Mouse (Mus musculus) kidney, adult 2 months (tissue): ENCODE measurements around the gene Ywhab. TPM values are rescaled to one million over a fixed set of nuclear protein-coding genes. Genes with fewer than 3 reads are reported as not detected.

ENCODE experiments used
- DNase-seq: peaks from one replicate; pipeline ENCODE4 v3.0.0; 2021
- H3K27ac ChIP-seq: fragments of 200-500 bp; 2 replicates; pipeline ENCODE4 v1.5.1; 2012; ENCODE audit warnings: low read depth, low read length, control low read depth, inconsistent platforms; ENCODE audit not compliant: insufficient read depth
- H3K27me3 ChIP-seq: fragments of 200-500 bp; replicated peaks from 2 replicates; pipeline ENCODE4 v1.6.1; 2012; ENCODE audit warnings: mild to moderate bottlenecking, moderate library complexity, low read length, inconsistent platforms; ENCODE audit not compliant: control insufficient read depth, insufficient read depth
- H3K36me3 ChIP-seq: fragments of 200-500 bp; 2 replicates; pipeline ENCODE4 v1.6.1; 2012; ENCODE audit warnings: mild to moderate bottlenecking, moderate library complexity, low read length, inconsistent platforms; ENCODE audit not compliant: control insufficient read depth, insufficient read depth
- H3K4me1 ChIP-seq: fragments of 200-500 bp; 2 replicates; pipeline ENCODE4 v1.6.1; 2011; ENCODE audit warnings: low read length; ENCODE audit not compliant: control insufficient read depth, insufficient read depth
- H3K4me3 ChIP-seq: fragments of 200-500 bp; 2 replicates; pipeline ENCODE4 v1.5.1; 2011; ENCODE audit warnings: mild to moderate bottlenecking, low read depth, low read length, control low read depth; ENCODE audit not compliant: insufficient read depth
- CTCF ChIP-seq: fragments of 200-500 bp; conservative IDR thresholded peaks from 2 replicates; pipeline ENCODE4 v1.5.1; 2011; ENCODE audit warnings: low read depth, mild to moderate bottlenecking, control low read depth, low read length, moderate library complexity, mixed read lengths; ENCODE audit not compliant: insufficient read depth, insufficient read length
- POLR2A ChIP-seq: fragments of 200-500 bp; IDR thresholded peaks from one replicate; pipeline ENCODE4 v1.6.1; 2011; ENCODE audit warnings: low read depth, low read length, control low read depth
- WGBS: fragments of 180-500 bp; shearing (Covaris S2); methylation state at CpG from one replicate; pipeline ENCODE4 v1.1.7; 2018; 5-methylcytosine and 5-hydroxymethylcytosine counted together
- polyA plus RNA-seq: library from polyadenylated mRNA; depleted of rRNA; stranded (reverse); fragments of >200 nt; gene quantifications from 2 replicates; pipeline ENCODE4 v1.2.3, GENCODE M21; 2012

The Ywhab gene
- polyA plus RNA-seq, 1 experiment: 63.9 TPM

DNA sequence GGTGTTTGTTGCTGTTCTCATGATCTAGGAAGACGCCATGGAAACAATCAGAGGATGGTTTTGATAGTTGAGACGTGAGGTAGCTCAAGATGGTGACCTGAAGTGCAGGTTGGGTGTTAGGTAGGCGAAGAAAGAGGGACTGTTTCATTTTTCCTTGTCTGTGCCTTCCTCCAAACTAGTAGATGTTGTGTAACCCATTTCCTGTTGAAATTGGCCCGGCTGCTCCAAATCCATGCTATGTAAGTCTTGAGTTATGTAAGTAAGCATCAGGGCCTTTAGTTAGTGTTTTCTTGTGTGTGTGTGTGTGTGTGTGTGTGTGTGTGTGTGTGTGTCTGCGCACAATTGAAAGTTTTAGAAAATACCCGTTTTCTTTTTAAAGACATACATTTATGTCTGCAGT, 14.5 kb downstream of the Ywhab start:
- H3K27me3 ChIP-seq: no peaks in the 10 kb centered on the region
- TF ChIP-seq POLR2A (no peak), CTCF (no peak)
- WGBS: 64% methylated on average over 6 of the region's 6 CpGs
- DNase-seq: peak; percentile 42
- peaks cover 1% of the 10 kb centered on the region; the same call in 1 of the 2 replicates for H3K36me3 ChIP-seq
- H3K4me1 ChIP-seq: peaks cover 28% of the 10 kb centered on the region
- H3K27ac ChIP-seq: peak overlapping the region; percentile 91
- no peak overlapping the region for H3K4me3 ChIP-seq

DNA sequence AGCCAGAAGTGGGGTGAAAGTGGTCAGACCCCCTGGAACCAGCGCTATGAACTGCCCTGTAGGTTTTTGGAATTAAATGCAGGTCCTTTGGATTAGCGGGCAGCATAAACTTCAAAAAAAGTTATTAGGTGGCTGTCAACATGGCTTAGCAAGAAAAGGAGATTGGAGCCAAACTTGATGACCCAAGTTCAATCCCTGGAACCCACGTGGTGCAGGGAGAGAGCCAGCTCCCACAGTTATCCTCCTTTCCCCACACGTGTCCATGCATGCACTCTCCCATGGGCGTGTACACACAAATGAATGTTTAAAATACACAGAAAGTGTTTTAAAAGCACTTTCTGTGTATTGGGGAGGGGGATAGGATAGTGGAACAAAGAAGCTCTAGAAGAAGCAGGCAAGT, 15.7 kb downstream of the Ywhab start:
- 68% methylated on average over 5 of the region's 5 CpGs for WGBS
- H3K4me3 ChIP-seq: no peak overlapping the region
- peaks cover 4% of the 10 kb centered on the region for H3K36me3 ChIP-seq
- no peak overlapping the region for H3K27ac ChIP-seq
- DNase-seq: no peak
- TF ChIP-seq CTCF (no peak), POLR2A (no peak)
- peaks cover 23% of the 10 kb centered on the region for H3K4me1 ChIP-seq
- no peaks in the 10 kb centered on the region for H3K27me3 ChIP-seq

DNA sequence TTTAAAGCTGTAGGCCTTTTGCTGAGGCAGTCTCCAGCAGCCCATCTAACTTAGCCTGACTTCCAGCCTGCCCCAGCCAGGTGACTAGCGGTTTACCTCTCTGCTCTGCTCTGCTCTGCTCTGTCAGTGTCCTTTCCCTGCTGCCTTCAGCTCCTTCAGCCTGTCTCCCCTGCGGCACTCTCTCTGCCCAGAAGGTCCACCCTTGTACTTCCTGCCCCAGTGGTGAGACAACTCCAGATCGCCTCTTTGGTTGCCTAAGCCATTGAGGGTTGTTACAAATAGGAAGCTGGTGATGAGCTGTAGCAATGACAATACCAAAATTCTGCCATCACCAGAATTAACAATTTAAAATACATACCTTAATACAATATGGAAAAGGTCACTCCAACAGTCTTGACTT, 16.2 kb downstream of the Ywhab start:
- DNase-seq: no peak
- H3K4me3 ChIP-seq: no peak overlapping the region
- H3K36me3 ChIP-seq: peaks cover 5% of the 10 kb centered on the region
- 80% methylated on average over 3 of the region's 3 CpGs for WGBS
- TF ChIP-seq POLR2A: no peak
- TF ChIP-seq CTCF: no peak
- H3K4me1 ChIP-seq: peaks cover 23% of the 10 kb centered on the region
- no peaks in the 10 kb centered on the region for H3K27me3 ChIP-seq
- no peak overlapping the region for H3K27ac ChIP-seq

DNA sequence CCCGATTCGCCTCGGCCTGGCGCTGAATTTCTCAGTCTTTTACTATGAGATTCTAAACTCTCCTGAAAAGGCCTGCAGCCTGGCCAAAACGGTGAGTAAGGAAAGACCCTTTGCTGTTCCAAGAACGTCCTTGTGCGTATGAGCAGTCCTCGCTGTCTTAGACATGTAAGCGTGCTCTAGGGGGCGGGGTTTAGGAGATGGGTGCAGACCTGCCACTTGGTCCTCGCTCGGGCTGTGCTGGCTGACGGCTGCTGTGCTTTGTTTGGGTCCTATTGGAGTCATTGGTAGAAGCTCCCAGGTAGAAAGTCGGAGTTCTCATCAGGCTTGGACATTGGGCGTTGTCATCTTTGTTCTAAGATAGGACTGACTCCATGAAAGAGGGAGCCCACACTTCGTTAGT, 20.5 kb downstream of the Ywhab start:
- no peaks in the 10 kb centered on the region for H3K27me3 ChIP-seq
- DNase-seq: no peak
- 94% methylated on average over 16 of the region's 16 CpGs for WGBS
- no peak for TF ChIP-seq CTCF
- no peak for TF ChIP-seq POLR2A
- no peak overlapping the region for H3K4me3 ChIP-seq
- H3K27ac ChIP-seq: no peak overlapping the region
- peaks cover 10% of the 10 kb centered on the region for H3K36me3 ChIP-seq
- H3K4me1 ChIP-seq: no peaks in the 10 kb centered on the region

GRCm38 (mm10) chr2:164018910-164019309, 24.1 kb downstream of the Ywhab start:
- no peaks in the 10 kb centered on the region for H3K4me1 ChIP-seq
- no peak overlapping the region for H3K4me3 ChIP-seq
- WGBS: 89% methylated on average over 3 of the region's 3 CpGs
- H3K27ac ChIP-seq: no peak overlapping the region
- H3K27me3 ChIP-seq: no peaks in the 10 kb centered on the region
- peaks cover 9% of the 10 kb centered on the region for H3K36me3 ChIP-seq
- TF ChIP-seq POLR2A (no peak), CTCF (no peak)
- DNase-seq: no peak

DNA sequence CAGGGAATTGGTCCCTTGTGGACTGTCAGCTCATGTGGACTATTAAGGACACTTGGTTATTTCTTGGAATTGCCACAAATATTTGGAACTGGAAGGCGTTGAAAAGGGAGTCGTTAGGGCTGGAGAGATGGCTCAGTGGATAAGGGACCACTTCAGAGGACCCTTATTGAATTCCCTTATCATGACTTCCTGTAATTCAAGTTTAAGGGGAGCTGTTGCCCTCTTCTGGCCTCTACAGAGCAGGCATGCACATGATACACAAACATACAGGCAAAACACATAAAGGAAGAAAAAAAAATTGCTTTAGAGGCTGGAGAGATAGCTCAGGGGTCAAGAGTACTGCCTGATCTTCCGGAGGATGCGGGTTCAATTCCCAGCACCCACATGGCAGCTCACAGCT, 25.2 kb downstream of the Ywhab start:
- 72% methylated on average over 4 of the region's 4 CpGs for WGBS
- H3K27ac ChIP-seq: no peak overlapping the region
- no peak for DNase-seq
- H3K4me1 ChIP-seq: no peaks in the 10 kb centered on the region
- peaks cover 9% of the 10 kb centered on the region for H3K36me3 ChIP-seq
- H3K4me3 ChIP-seq: no peak overlapping the region
- TF ChIP-seq POLR2A (no peak), CTCF (no peak)
- H3K27me3 ChIP-seq: no peaks in the 10 kb centered on the region

DNA sequence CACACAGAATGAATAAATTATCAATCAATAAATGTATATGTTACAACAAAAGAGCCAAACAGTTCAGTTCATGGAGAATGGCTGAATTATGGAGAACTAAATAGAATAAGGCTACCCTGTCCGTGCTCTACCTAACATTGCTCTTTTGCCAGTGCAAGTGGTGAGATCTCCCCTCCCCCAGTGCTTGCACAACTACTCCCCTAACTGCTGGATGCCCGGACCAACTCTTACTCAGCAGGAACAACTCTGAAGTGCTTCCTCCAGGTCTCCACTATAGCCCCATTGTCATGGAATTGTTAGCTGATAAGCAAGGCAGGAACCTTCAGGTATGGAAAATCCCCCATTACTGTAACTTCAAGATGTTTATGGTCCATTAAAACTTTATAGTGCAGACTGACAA, 27.3 kb downstream of the Ywhab start:
- peaks cover 2% of the 10 kb centered on the region for H3K36me3 ChIP-seq
- H3K4me3 ChIP-seq: no peak overlapping the region
- no peak for DNase-seq
- WGBS: 45% methylated on average over 2 of the region's 2 CpGs
- H3K4me1 ChIP-seq: no peaks in the 10 kb centered on the region
- no peaks in the 10 kb centered on the region for H3K27me3 ChIP-seq
- no peak for TF ChIP-seq POLR2A
- no peak for TF ChIP-seq CTCF
- no peak overlapping the region for H3K27ac ChIP-seq

GRCm38 (mm10) chr2:164025150-164025549, 30.4 kb downstream of the Ywhab start, which contains the start of gene Pabpc1l:
TSS of gene Pabpc1l (plus strand) at chr2:164025450.
- DNase-seq: no peak
- no peak for TF ChIP-seq POLR2A
- no peak for TF ChIP-seq CTCF
- Histone ChIP-seq H3K27me3 (no peaks in the 10 kb centered on the region), H3K4me1 (no peaks in the 10 kb centered on the region), H3K36me3 (no peaks in the 10 kb centered on the region), H3K27ac (no peak within 1 kb of the TSS), H3K4me3 (no peak within 1 kb of the TSS)
- 83% methylated on average over 16 of the region's 16 CpGs for WGBS
